Mouse (Mus musculus) lung, embryonic 14.5 days (tissue): ENCODE data around the gene Mettl14. TPM values are rescaled to one million over a fixed set of nuclear protein-coding genes. Genes with fewer than 3 reads are reported as not detected.

ENCODE experiments used
- ATAC-seq: fragments of 200-750 bp; cut with Nextera tagmentation; 2 replicates; pipeline ENCODE4 v1.8.0; 2017; ENCODE audit warnings: mild to moderate bottlenecking, moderate TSS enrichment, moderate library complexity; ENCODE audit not compliant: insufficient read depth
- DNase-seq: peaks from one replicate; pipeline ENCODE4 v3.0.0-alpha.2; 2015
- H3K27ac ChIP-seq: fragments of 300-500 bp; sonication (generic); 2 replicates; pipeline ENCODE4 v1.5.1; 2014; ENCODE audit warnings: low read depth, mild to moderate bottlenecking, moderate library complexity
- H3K27me3 ChIP-seq: fragments of 300-500 bp; sonication (generic); 2 replicates; pipeline ENCODE4 v1.6.1; 2014; ENCODE audit warnings: low read length, control low read depth; ENCODE audit not compliant: insufficient read depth
- H3K36me3 ChIP-seq: fragments of 300-500 bp; sonication (generic); 2 replicates; pipeline ENCODE4 v1.6.1; 2014; ENCODE audit warnings: control low read depth; ENCODE audit not compliant: insufficient read depth
- H3K4me1 ChIP-seq: fragments of 300-500 bp; sonication (generic); 2 replicates; pipeline ENCODE4 v1.6.1; 2014; ENCODE audit warnings: antibody characterized with exemption, control low read depth; ENCODE audit not compliant: insufficient read depth
- H3K4me2 ChIP-seq: fragments of 300-500 bp; sonication (generic); 2 replicates; pipeline ENCODE4 v1.6.1; 2014; ENCODE audit warnings: mild to moderate bottlenecking
- H3K4me3 ChIP-seq: fragments of 300-500 bp; sonication (generic); 2 replicates; pipeline ENCODE4 v1.5.1; 2014; ENCODE audit warnings: low read depth, low read length
- H3K9ac ChIP-seq: fragments of 300-500 bp; sonication (generic); 2 replicates; pipeline ENCODE4 v1.6.1; 2014
- H3K9me3 ChIP-seq: fragments of 300-500 bp; sonication (generic); 2 replicates; pipeline ENCODE4 v1.6.1; 2016; ENCODE audit warnings: low read depth, low read length, control low read depth
- CTCF ChIP-seq: IDR thresholded peaks from 2 replicates; pipeline ENCODE4 v1.5.1; 2016; ENCODE audit warnings: antibody characterized with exemption, low read depth
- WGBS: fragments of 180-500 bp; shearing (Covaris S2); extraction: QIAGEN DNeasy Blood & Tissue Kit; methylation state at CpG from one replicate; pipeline ENCODE4 v1.1.7; 2014; 5-methylcytosine and 5-hydroxymethylcytosine counted together
- polyA plus RNA-seq: library from polyadenylated mRNA; unstranded; fragments of >200 nt; fragmentation: Nextera tagmentation; extraction: Ambion mirVana; gene quantifications from 2 replicates; pipeline ENCODE4 v1.2.1, GENCODE M21; 2014

Mettl14 gene
- polyA plus RNA-seq, 1 experiment from 2014 or later: 21.0 TPM

DNA sequence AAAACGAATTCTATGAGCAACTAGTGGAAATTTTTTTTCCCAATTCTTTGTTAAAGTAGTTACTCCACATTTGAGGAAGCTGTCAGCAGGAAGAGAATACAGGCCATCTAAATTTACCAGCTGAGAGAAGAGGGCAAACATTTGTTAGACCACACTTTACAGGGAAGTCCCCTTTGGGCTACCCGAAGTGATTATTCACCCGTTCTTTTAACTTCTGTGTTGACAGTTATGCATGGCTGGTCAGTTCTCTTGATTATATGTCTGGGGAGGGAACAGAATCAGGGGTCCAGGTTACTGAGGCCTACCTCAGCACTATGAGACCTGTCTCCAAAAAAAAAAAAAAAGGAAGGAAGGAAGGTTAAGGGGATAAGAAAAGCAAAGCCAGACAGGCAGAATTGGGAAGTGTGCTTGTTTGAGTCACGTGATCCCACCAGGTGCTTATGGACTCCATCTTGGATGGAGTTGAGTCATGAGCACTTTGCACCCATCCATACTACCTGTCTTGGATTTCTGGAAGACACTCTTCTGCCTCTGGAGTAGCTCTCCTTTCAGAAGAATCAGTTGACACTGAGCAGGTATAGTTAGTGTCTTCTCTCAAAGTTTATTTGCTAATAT lies 29.4 kb downstream of the Mettl14 start:
- H3K27me3 ChIP-seq: no peaks in the 10 kb centered on the region
- no peak for DNase-seq
- no peak overlapping the region for H3K27ac ChIP-seq
- no peak for TF ChIP-seq CTCF
- no peak for ATAC-seq
- WGBS: 77% methylated on average over 4 of the region's 4 CpGs
- H3K4me2 ChIP-seq: no peak overlapping the region
- H3K4me3 ChIP-seq: no peak overlapping the region
- H3K4me1 ChIP-seq: no peaks in the 10 kb centered on the region
- H3K36me3 ChIP-seq: peaks cover 69% of the 10 kb centered on the region
- no peaks in the 10 kb centered on the region for H3K9me3 ChIP-seq
- H3K9ac ChIP-seq: no peak overlapping the region

DNA sequence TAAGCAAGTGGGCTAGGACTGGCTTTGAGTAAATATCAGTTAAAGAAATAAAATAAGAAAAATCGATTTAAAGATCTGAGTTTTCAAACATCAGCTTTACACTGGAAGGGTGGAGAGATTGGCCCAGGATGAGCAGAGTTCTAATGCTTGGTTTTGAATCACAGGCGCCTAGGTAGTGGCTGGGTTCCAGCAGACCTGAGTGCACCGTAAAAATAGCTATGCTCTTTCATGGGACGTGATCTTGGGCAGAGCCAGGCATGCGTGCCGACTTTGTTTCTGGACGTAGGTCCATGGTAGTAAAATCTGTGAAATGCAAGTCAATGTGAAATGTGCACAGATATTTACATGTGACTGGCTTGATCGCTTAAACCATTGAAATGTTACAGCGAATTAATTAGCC lies 31.5 kb downstream of the Mettl14 start:
- peaks cover 70% of the 10 kb centered on the region for H3K36me3 ChIP-seq
- TF ChIP-seq CTCF: no peak
- H3K9ac ChIP-seq: no peak overlapping the region
- H3K27ac ChIP-seq: no peak overlapping the region
- WGBS: 91% methylated on average over 9 of the region's 9 CpGs
- H3K4me3 ChIP-seq: no peak overlapping the region
- H3K9me3 ChIP-seq: no peaks in the 10 kb centered on the region
- H3K4me1 ChIP-seq: no peaks in the 10 kb centered on the region
- ATAC-seq (no peak), DNase-seq (no peak)
- H3K4me2 ChIP-seq: no peak overlapping the region
- no peaks in the 10 kb centered on the region for H3K27me3 ChIP-seq

DNA sequence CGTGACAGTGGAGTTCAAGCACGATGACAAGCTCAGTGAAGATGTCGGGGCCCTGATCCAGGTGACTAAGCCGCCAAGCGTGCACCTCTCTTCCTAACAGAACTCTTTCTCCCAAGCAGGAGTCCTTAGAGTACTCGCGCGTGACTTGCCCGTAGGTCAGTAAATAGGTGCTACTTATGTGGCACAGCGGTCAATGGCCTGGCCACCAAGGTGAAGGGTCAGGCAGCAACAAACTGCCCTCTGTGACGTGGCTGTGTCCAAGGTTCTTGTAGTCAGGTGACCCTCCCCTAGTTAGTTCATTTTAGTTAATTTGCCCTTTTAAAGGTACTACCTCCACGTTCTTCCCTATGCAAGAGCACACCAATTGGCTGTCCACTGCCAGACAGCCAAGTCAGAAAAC lies 32.2 kb downstream of the Mettl14 start:
- no peak overlapping the region for H3K9ac ChIP-seq
- no peak for TF ChIP-seq CTCF
- peaks cover 70% of the 10 kb centered on the region for H3K36me3 ChIP-seq
- no peak overlapping the region for H3K27ac ChIP-seq
- H3K9me3 ChIP-seq: no peaks in the 10 kb centered on the region
- H3K4me1 ChIP-seq: no peaks in the 10 kb centered on the region
- H3K4me2 ChIP-seq: no peak overlapping the region
- 87% methylated on average over 12 of the region's 12 CpGs for WGBS
- DNase-seq: no peak
- H3K27me3 ChIP-seq: no peaks in the 10 kb centered on the region
- ATAC-seq: no peak
- no peak overlapping the region for H3K4me3 ChIP-seq

DNA sequence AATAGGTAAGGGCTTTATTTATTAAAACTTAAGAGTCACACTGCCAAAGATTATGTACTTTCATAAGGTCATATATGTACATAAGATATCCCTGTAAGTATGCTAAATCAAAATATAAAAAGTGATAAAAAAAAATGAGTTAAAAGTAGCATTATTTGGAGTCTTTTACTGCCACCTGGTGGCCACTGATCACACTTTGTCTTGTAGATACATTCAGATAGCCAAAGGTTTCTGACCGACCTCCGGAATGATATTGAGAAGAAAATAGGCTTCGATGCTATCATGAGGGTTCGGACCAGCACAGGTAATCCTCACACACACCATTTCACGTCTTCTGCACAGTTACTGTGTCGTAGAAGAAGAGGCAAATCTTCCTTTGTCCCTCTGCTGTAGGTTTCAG lies 32.7 kb downstream of the Mettl14 start:
- peak; percentile 58 for TF ChIP-seq CTCF
- 59% methylated on average over 6 of the region's 6 CpGs for WGBS
- peaks cover 72% of the 10 kb centered on the region for H3K36me3 ChIP-seq

DNA sequence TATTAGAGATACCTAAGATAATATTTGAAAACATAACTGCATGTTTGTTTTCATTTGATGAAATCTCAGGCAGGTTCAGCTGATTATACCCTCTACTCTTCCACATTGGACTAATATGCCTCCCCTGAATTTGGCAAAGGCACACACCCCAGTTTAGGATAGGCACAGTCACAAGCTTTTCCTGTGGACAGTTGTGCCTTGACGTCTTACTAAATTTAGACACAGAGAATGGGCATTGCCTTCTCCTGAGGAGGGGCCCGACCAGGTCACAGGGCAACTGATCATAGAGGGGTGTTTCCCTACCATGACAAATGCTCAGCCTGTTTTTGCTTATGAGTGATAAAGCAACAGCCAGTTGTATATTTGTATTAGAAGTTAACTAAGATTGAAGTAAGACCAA lies 34.4 kb downstream of the Mettl14 start:
- H3K36me3 ChIP-seq: peaks cover 64% of the 10 kb centered on the region
- no peak for TF ChIP-seq CTCF
- no peak overlapping the region for H3K4me2 ChIP-seq
- H3K9ac ChIP-seq: no peak overlapping the region
- ATAC-seq (no peak), DNase-seq (no peak)
- H3K27ac ChIP-seq: no peak overlapping the region
- no peaks in the 10 kb centered on the region for H3K4me1 ChIP-seq
- H3K27me3 ChIP-seq: no peaks in the 10 kb centered on the region
- no peak overlapping the region for H3K4me3 ChIP-seq
- WGBS: 74% methylated on average over 2 of the region's 2 CpGs
- H3K9me3 ChIP-seq: no peaks in the 10 kb centered on the region

More for the DNA sequence above, 32.7 kb downstream of the Mettl14 start:
- Histone ChIP-seq H3K9me3 (no peaks in the 10 kb centered on the region), H3K4me2 (no peak overlapping the region), H3K4me3 (no peak overlapping the region), H3K27me3 (no peaks in the 10 kb centered on the region), H3K27ac (no peak overlapping the region), H3K9ac (no peak overlapping the region), H3K4me1 (no peaks in the 10 kb centered on the region)
- DNase-seq (peak; percentile 95), ATAC-seq (no peak)

DNA sequence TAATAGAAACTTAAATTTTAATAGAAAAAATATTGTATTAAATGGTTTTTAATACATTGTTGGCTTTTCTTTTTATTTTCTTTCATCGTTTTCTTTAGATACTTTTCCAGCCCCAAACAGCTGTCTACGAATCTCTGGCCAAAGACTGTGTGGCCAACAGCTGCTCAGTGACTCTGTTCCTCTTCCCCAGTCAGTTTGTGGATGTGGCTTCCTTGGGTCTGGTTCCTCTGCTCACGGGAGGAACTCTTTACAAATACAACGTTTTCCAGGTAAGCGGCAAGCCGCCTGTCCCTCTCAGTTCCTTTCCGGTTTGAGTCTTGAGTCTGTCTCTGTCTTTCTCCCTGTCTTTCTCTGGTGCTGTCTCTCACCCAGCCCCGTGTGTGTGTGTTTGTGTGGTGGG lies 35.3 kb downstream of the Mettl14 start:
- H3K36me3 ChIP-seq: peaks cover 60% of the 10 kb centered on the region
- DNase-seq (no peak), ATAC-seq (no peak)
- no peak overlapping the region for H3K4me3 ChIP-seq
- H3K9ac ChIP-seq: no peak overlapping the region
- H3K4me1 ChIP-seq: no peaks in the 10 kb centered on the region
- H3K27ac ChIP-seq: no peak overlapping the region
- H3K4me2 ChIP-seq: no peak overlapping the region
- TF ChIP-seq CTCF: no peak
- no peaks in the 10 kb centered on the region for H3K9me3 ChIP-seq
- no peaks in the 10 kb centered on the region for H3K27me3 ChIP-seq
- 78% methylated on average over 8 of the region's 8 CpGs for WGBS

DNA sequence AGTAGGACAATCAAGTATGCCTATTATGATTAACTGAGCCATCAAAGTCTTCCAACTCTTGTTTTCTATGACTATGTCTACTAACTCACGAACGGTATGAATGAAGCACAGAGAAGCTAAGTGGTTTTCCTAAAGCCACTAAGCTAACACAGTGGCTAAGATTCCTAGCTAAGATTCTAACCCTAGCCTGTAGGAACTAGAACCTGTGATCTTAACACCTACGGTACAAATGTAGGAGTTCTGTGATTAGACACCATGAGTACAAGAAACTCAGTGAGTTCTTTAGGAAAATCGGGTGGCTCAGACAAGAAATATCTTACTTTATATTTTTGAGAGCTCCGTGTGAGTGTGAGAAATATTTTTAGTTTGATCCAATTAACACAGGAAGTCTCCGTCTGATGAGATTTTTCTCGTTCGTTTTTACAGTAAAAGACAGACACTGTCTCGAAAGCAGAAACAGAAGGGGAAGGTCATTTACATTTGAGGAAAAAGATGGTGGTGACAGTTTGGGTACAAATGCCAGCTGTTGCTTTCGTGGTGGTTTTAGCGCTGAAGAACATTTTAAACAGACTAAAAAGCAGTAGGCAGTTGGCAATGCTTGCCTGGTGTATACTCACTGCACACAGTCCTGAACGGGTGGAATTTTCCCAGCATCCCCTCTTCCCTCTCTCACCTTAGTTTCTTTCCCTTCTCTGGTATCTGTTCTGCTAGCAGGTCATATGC lies 37.7 kb downstream of the Mettl14 start:
- DNase-seq (peak; percentile 29), ATAC-seq (no peak)
- H3K9ac ChIP-seq: no peak overlapping the region
- WGBS: 60% methylated on average over 12 of the region's 12 CpGs
- H3K36me3 ChIP-seq: peaks cover 49% of the 10 kb centered on the region
- H3K4me3 ChIP-seq: no peak overlapping the region
- no peaks in the 10 kb centered on the region for H3K9me3 ChIP-seq
- H3K4me2 ChIP-seq: no peak overlapping the region
- no peaks in the 10 kb centered on the region for H3K4me1 ChIP-seq
- H3K27ac ChIP-seq: no peak overlapping the region
- TF ChIP-seq CTCF: no peak
- no peaks in the 10 kb centered on the region for H3K27me3 ChIP-seq
